Mouse (Mus musculus) liver, adult 2 months (tissue): ENCODE results near the gene Ints13. TPM values are rescaled to one million over a fixed set of nuclear protein-coding genes. Genes with fewer than 3 reads are reported as not detected.
A peak's percentile ranks its signal among the peaks of the same experiment; 100 is the strongest.

Source experiments
- DNase-seq: peaks from one replicate; pipeline ENCODE4 v3.0.0-alpha.2; 2011; ENCODE audit warnings: low read depth, low spot score; ENCODE audit errors: extremely low read depth
- H3K27ac ChIP-seq: fragments of 200-500 bp; replicated peaks from 2 replicates; pipeline ENCODE4 v1.5.1; 2012; ENCODE audit warnings: low read depth, mild to moderate bottlenecking, control low read depth, inconsistent platforms, low read length; ENCODE audit not compliant: insufficient read depth
- H3K27me3 ChIP-seq: fragments of 200-500 bp; 2 replicates; pipeline ENCODE4 v1.6.1; 2012; ENCODE audit warnings: mild to moderate bottlenecking, moderate library complexity, low read length, inconsistent platforms; ENCODE audit not compliant: control insufficient read depth, insufficient read depth
- H3K36me3 ChIP-seq: fragments of 200-500 bp; 2 replicates; pipeline ENCODE4 v1.6.1; 2012; ENCODE audit warnings: low read length, inconsistent platforms; ENCODE audit not compliant: control insufficient read depth, insufficient read depth
- H3K4me1 ChIP-seq: fragments of 200-500 bp; 2 replicates; pipeline ENCODE4 v1.6.1; 2011; ENCODE audit warnings: low read length; ENCODE audit not compliant: control insufficient read depth, insufficient read depth
- H3K4me3 ChIP-seq: fragments of 200-500 bp; 2 replicates; pipeline ENCODE4 v1.5.1; 2011; ENCODE audit warnings: low read depth, mild to moderate bottlenecking, control low read depth, low read length, moderate library complexity; ENCODE audit not compliant: insufficient read depth
- H3K79me2 ChIP-seq: fragments of 200-500 bp; 2 replicates; pipeline ENCODE4 v1.6.1; 2012; ENCODE audit warnings: inconsistent platforms, mild to moderate bottlenecking, low read length, moderate library complexity; ENCODE audit not compliant: control insufficient read depth, insufficient read depth
- H3K9ac ChIP-seq: fragments of 200-500 bp; 2 replicates; pipeline ENCODE4 v1.6.1; 2012; ENCODE audit warnings: low read depth, mild to moderate bottlenecking, control low read depth, inconsistent platforms, low read length
- CTCF ChIP-seq: fragments of 200-500 bp; IDR thresholded peaks from 2 replicates; pipeline ENCODE4 v1.5.1; 2011; ENCODE audit warnings: low read depth, low read length, control low read depth
- POLR2A ChIP-seq: fragments of 200-500 bp; IDR thresholded peaks from 2 replicates; pipeline ENCODE4 v1.6.1; 2011; ENCODE audit warnings: low read length, control low read depth; ENCODE audit not compliant: insufficient read depth; ENCODE audit errors: extremely low read depth
- WGBS: fragments of 180-500 bp; shearing (Covaris S2); methylation state at CpG from one replicate; pipeline ENCODE4 v1.1.7; 2018; 5-methylcytosine and 5-hydroxymethylcytosine counted together
- polyA plus RNA-seq: library from polyadenylated mRNA; depleted of rRNA; stranded (reverse); fragments of >200 nt; gene quantifications from 2 replicates; pipeline ENCODE4 v1.2.3, GENCODE M21; 2012
- total RNA-seq: library from RNA; depleted of rRNA; stranded (reverse); fragments of >200 nt; gene quantifications from 2 replicates; pipeline ENCODE4 v1.2.3, GENCODE M21; 2014

Ints13 gene
- total and polyA plus RNA-seq, 2 experiments = 5.6 to 26.2 TPM

- no peak overlapping the region for H3K27ac ChIP-seq
- no peak overlapping the region for H3K4me3 ChIP-seq
- H3K27me3 ChIP-seq = no peaks in the 10 kb centered on the region
- H3K36me3 ChIP-seq = peaks cover 63% of the 10 kb centered on the region
- H3K79me2 ChIP-seq = no peaks in the 10 kb centered on the region
- H3K4me1 ChIP-seq = no peaks in the 10 kb centered on the region
- no peak for TF ChIP-seq POLR2A
- no peak for TF ChIP-seq CTCF
- DNase-seq = no peak
- no peak overlapping the region for H3K9ac ChIP-seq
Observed at GRCm38 (mm10) chr6:146551326-146551725, 26.3 kb downstream of the Ints13 start.

DNA sequence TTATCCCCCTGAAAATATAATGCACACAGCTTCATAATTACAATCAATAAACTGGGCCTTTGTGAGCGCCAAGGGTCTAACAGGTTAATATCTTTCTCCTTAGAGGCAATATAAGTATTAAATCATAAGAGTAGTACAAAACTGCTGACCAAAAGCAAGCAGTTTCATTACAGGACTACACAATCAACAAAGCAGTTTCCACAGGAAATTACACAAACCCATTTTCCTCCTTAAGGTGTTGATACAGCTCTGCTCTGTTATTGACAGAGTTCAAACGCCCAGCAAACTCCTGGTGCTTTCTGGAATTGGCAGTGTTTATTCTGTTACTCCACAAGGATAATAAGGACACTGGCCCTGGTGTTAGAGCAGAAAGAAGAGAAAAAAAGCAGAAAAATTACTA is 27.2 kb downstream of the Ints13 start:
- TF ChIP-seq CTCF (no peak), POLR2A (no peak)
- WGBS = 71% methylated on average over 2 of the region's 2 CpGs
- Histone ChIP-seq H3K27ac (no peak overlapping the region), H3K4me1 (no peaks in the 10 kb centered on the region), H3K36me3 (peaks cover 56% of the 10 kb centered on the region), H3K27me3 (no peaks in the 10 kb centered on the region), H3K4me3 (no peak overlapping the region), H3K79me2 (no peaks in the 10 kb centered on the region), H3K9ac (no peak overlapping the region)
- no peak for DNase-seq

DNA sequence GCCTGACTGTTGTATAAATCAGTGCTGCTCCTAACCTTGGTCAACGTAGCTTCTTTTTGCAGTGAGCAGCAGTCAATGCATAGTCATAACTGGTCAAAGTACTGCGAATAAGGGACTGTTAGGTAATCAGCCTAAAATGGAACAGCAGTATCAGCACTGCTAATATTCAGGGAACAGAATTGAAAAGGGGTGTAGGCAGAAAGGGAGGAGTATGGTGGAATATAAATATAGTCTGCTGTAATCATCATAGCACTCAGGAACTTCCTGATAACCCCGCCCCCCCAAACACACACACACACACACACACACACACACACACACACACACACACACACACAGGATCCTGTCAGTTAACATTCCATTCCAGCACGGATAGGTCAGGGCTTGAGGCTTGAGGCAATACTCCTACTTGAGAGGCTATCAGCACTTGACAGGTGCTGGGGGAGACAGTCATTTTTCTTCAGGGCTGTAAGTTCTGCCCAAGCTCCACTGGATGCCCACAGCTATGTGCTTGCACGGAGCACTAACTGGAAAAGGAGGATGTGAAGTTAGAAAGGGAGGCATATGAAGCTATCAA is 32.3 kb downstream of the Ints13 start:
- Histone ChIP-seq H3K9ac (no peak overlapping the region), H3K27me3 (no peaks in the 10 kb centered on the region), H3K79me2 (no peaks in the 10 kb centered on the region), H3K36me3 (peaks cover 17% of the 10 kb centered on the region; the same call in 1 of the 2 replicates), H3K27ac (no peak overlapping the region), H3K4me3 (no peak overlapping the region), H3K4me1 (no peaks in the 10 kb centered on the region)
- DNase-seq = no peak
- WGBS = 84% methylated on average over 5 of the region's 5 CpGs
- TF ChIP-seq POLR2A = no peak

DNA sequence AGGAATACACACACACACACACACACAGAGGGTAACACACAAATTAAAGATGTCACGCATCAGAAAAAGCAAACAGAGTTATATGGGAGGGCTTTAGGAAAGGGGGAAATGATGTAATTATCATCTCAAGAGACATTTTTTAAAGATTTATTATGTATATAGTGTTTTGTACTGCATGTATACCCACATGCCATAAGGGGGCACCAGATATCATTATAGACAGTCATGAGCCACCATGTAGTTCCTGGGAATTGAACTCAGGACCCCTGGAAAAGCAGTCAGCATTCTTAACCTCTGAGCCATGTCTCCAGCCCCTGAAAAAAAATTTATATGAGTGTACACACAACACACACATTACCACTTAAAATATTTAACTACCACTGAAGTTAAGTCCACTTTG is 33.0 kb downstream of the Ints13 start:
- Histone ChIP-seq H3K27me3 (no peaks in the 10 kb centered on the region), H3K9ac (no peak overlapping the region), H3K79me2 (no peaks in the 10 kb centered on the region), H3K27ac (no peak overlapping the region), H3K4me3 (no peak overlapping the region), H3K36me3 (peaks cover 12% of the 10 kb centered on the region; the same call in 1 of the 2 replicates), H3K4me1 (no peaks in the 10 kb centered on the region)
- WGBS = 95% methylated on average over 1 of the region's 1 CpGs
- no peak for DNase-seq
- TF ChIP-seq POLR2A = no peak
- no peak for TF ChIP-seq CTCF

DNA sequence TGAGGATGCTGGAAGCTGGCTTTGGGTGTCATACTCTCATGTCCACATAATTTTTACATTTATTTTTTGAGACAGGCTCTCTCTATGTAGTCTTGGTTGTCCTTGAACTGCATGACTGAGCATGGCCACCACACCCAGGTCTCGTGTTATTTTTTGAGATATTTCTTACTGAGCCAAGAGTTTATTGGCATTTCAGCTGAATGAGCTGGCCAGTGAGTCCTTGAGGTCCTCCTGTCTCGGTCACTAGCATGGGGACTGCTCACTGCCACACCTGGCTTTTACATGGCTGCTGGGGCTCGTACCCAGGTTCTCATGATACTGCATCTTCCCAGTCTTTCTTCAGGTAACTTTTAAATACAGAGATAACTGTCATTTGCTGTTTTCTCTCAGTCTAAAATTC is 37.2 kb downstream of the Ints13 start:
- WGBS = 76% methylated on average over 3 of the region's 3 CpGs
- H3K27me3 ChIP-seq = no peaks in the 10 kb centered on the region
- no peaks in the 10 kb centered on the region for H3K4me1 ChIP-seq
- no peak for DNase-seq
- TF ChIP-seq POLR2A (no peak), CTCF (no peak)
- H3K27ac ChIP-seq = no peak overlapping the region
- H3K79me2 ChIP-seq = no peaks in the 10 kb centered on the region
- no peak overlapping the region for H3K9ac ChIP-seq
- H3K36me3 ChIP-seq = no peaks in the 10 kb centered on the region
- no peak overlapping the region for H3K4me3 ChIP-seq

GRCm38 (mm10) chr6:146538661-146539060 is 39.0 kb downstream of the Ints13 start:
- TF ChIP-seq POLR2A (no peak), CTCF (no peak)
- no peaks in the 10 kb centered on the region for H3K4me1 ChIP-seq
- no peak overlapping the region for H3K9ac ChIP-seq
- H3K27ac ChIP-seq = no peak overlapping the region
- DNase-seq = peak; percentile 14
- 75% methylated on average over 4 of the region's 4 CpGs for WGBS
- H3K36me3 ChIP-seq = no peaks in the 10 kb centered on the region
- no peak overlapping the region for H3K4me3 ChIP-seq
- no peaks in the 10 kb centered on the region for H3K27me3 ChIP-seq
- H3K79me2 ChIP-seq = no peaks in the 10 kb centered on the region
